Mouse (Mus musculus) adrenal gland, postnatal 4 days (tissue): ENCODE data around the gene Taok2. TPM values are rescaled to one million over a fixed set of nuclear protein-coding genes. Genes with fewer than 3 reads are reported as not detected.
A peak's percentile ranks its signal among the peaks of the same experiment; 100 is the strongest.

Experiments
- DNase-seq, 2 experiments: peaks; one replicate each; pipeline ENCODE4 v3.0.0; 2021 to 2022; ENCODE audit warnings: low spot score in 2 of 2, mixed read lengths in 2 of 2
- total RNA-seq, 2 experiments: library from RNA; stranded (reverse); gene quantifications; 2 replicates each; pipeline ENCODE4 v1.2.3; 2021

The Taok2 gene
- total RNA-seq, 2 experiments from 2014 or later: 104 to 108 TPM

GRCm38 (mm10) chr7:126877239-126877638, 7.3 kb downstream of the Taok2 start:
- no peak for DNase-seq

GRCm38 (mm10) chr7:126870520-126870891, 14.0 kb downstream of the Taok2 start:
- DNase-seq: no peak

GRCm38 (mm10) chr7:126869780-126870519, 14.6 kb downstream of the Taok2 start:
- no peak for DNase-seq

- no peak for DNase-seq
Observed at GRCm38 (mm10) chr7:126868003-126868402, 16.5 kb downstream of the Taok2 start.

GRCm38 (mm10) chr7:126867534-126867933, 17.0 kb downstream of the Taok2 start:
- DNase-seq: no peak

- no peak for DNase-seq
Observed at GRCm38 (mm10) chr7:126863791-126864190, 20.7 kb downstream of the Taok2 start.

GRCm38 (mm10) chr7:126862147-126862784, 22.2 kb downstream of the Taok2 start, which contains the start of gene Ino80e:
Ino80e (minus strand) TSS chr7:126862377.
- peak; percentile 78 to 90 for DNase-seq

- peak; percentile 84 to 95 for DNase-seq
Observed at GRCm38 (mm10) chr7:126861429-126862130, 22.9 kb downstream of the Taok2 start, which contains the start of gene Hirip3. Hirip3 (plus strand) TSS chr7:126861972.

GRCm38 (mm10) chr7:126860987-126861386, 23.5 kb downstream of the Taok2 start:
- no peak for DNase-seq

- no peak for DNase-seq
Observed at GRCm38 (mm10) chr7:126856741-126857420, 27.6 kb downstream of the Taok2 start.

GRCm38 (mm10) chr7:126855641-126856040, 28.9 kb downstream of the Taok2 start:
- no peak for DNase-seq

GRCm38 (mm10) chr7:126853454-126853853, 31.0 kb downstream of the Taok2 start:
- DNase-seq: no peak

- DNase-seq: no peak
Observed at GRCm38 (mm10) chr7:126851192-126851591, 33.3 kb downstream of the Taok2 start.

GRCm38 (mm10) chr7:126850161-126850560, 34.3 kb downstream of the Taok2 start:
- DNase-seq: no peak

- DNase-seq: no peak
Observed at GRCm38 (mm10) chr7:126848794-126849193, 35.7 kb downstream of the Taok2 start.

- DNase-seq: no peak
Observed at GRCm38 (mm10) chr7:126847421-126848398, 36.8 kb downstream of the Taok2 start.

GRCm38 (mm10) chr7:126847116-126847420, 37.4 kb downstream of the Taok2 start, which contains the start of gene Doc2a:
Doc2a (plus strand) TSS chr7:126847416.
- no peak for DNase-seq

- no peak for DNase-seq
Observed at GRCm38 (mm10) chr7:126845516-126845915, 39.0 kb downstream of the Taok2 start.

- no peak for DNase-seq
Observed at GRCm38 (mm10) chr7:126843276-126843675, 41.2 kb downstream of the Taok2 start.

GRCm38 (mm10) chr7:126833294-126833693, 51.2 kb downstream of the Taok2 start:
- DNase-seq: no peak
